Mouse (Mus musculus): ENCODE measurements around the gene Cntnap4. TPM values are rescaled to one million over a fixed set of nuclear protein-coding genes. Genes with fewer than 3 reads are reported as not detected.

Cntnap4 gene
- 0.04 and 0.07 TPM in 2 replicates for polyA plus RNA-seq (2015; fragmentation: Nextera tagmentation; extraction: Ambion mirVana)

GRCm38 (mm10) chr8:112569471-112570141, at the start of gene Cntnap4:
TSS of gene Cntnap4 (plus strand) at chr8:112570043.

